Mouse (Mus musculus) heart, embryonic 15.5 days (tissue): ENCODE measurements around the gene Hivep3. TPM values are rescaled to one million over a fixed set of nuclear protein-coding genes. Genes with fewer than 3 reads are reported as not detected.

Experiments used
- ATAC-seq: fragments of 200-750 bp; cut with Nextera tagmentation; replicated peaks from 2 replicates; pipeline ENCODE4 v1.8.0; 2017; ENCODE audit warnings: low read depth, moderate TSS enrichment; ENCODE audit not compliant: insufficient number of reproducible peaks, insufficient read depth, low FRiP score
- H3K27ac ChIP-seq: fragments of 300-500 bp; sonication (generic); 2 replicates; pipeline ENCODE4 v1.5.1; 2015; ENCODE audit warnings: mild to moderate bottlenecking, inconsistent platforms
- H3K27me3 ChIP-seq: fragments of 300-500 bp; sonication (generic); 2 replicates; pipeline ENCODE4 v1.6.1; 2015; ENCODE audit warnings: inconsistent platforms
- H3K36me3 ChIP-seq: fragments of 300-500 bp; sonication (generic); 2 replicates; pipeline ENCODE4 v1.6.1; 2015; ENCODE audit warnings: mild to moderate bottlenecking, inconsistent platforms
- H3K4me1 ChIP-seq: fragments of 300-500 bp; sonication (generic); replicated peaks from 2 replicates; pipeline ENCODE4 v1.6.1; 2015; ENCODE audit warnings: inconsistent platforms
- H3K4me2 ChIP-seq: fragments of 300-500 bp; sonication (generic); 2 replicates; pipeline ENCODE4 v1.6.1; 2015; ENCODE audit warnings: inconsistent platforms, mild to moderate bottlenecking, moderate library complexity
- H3K4me3 ChIP-seq: fragments of 300-500 bp; sonication (generic); 2 replicates; pipeline ENCODE4 v1.5.1; 2015; ENCODE audit warnings: mild to moderate bottlenecking, inconsistent platforms
- H3K9ac ChIP-seq: fragments of 300-500 bp; sonication (generic); 2 replicates; pipeline ENCODE4 v1.6.1; 2015; ENCODE audit warnings: mild to moderate bottlenecking, inconsistent platforms
- H3K9me3 ChIP-seq: fragments of 300-500 bp; sonication (generic); replicated peaks from 2 replicates; pipeline ENCODE4 v1.6.1; 2016; ENCODE audit warnings: inconsistent platforms
- WGBS: fragments of 180-500 bp; shearing (Covaris S2); methylation state at CpG from one replicate; pipeline ENCODE4 v1.1.7; 2015; ENCODE audit warnings: mixed read lengths; 5-methylcytosine and 5-hydroxymethylcytosine counted together
- polyA plus RNA-seq: library from polyadenylated mRNA; unstranded; fragments of >200 nt; fragmentation: Nextera tagmentation; extraction: Ambion mirVana; gene quantifications from 2 replicates; pipeline ENCODE4 v1.2.1, GENCODE M21; 2015

Hivep3 gene
- polyA plus RNA-seq, 1 experiment from 2014 or later: 6.7 TPM

DNA sequence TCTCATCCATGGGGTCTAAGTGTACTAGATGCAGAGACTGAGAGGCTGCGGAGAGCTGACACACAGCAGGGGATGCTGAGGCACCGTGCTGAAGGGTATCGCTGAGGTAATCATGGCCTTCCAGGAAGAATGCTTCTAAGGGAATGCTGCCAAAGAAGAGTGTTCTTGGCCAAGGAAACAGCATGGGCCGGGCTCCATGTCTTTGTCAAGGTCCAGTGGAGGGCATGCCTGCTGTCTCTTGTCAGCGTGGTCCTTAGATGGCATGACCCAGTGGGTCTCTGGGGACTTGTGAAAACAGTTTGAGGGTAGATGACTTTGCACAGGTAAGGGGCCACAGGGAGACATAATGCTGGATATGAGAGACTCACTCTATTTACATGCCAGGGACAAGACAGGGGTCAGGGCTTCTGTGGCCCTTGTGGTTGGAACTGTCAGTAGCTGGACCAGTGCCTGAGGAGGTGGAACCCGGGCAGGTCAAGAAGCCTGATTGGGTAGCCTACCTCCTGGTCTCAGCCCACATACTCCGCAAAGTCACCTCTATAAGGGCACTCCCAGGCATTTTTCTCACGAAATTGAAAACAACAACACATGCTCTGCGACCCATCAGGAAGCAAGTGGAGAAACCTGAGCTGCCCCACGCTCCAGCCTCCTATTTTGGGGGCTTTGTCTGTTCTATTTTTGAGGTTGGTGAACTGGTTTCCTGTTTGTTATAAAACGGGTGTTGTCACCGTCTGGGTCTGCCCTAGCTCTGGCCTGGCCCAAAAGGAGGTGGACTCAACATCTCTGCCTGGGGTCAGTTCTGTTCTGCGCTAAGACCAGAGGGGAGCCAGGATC, 177.7 kb downstream of the Hivep3 start:
- H3K9me3 ChIP-seq: no peaks in the 10 kb centered on the region
- H3K4me2 ChIP-seq: no peak overlapping the region
- H3K27me3 ChIP-seq: no peaks in the 10 kb centered on the region
- no peak overlapping the region for H3K9ac ChIP-seq
- H3K4me1 ChIP-seq: peaks cover 5% of the 10 kb centered on the region; the same call in 1 of the 2 replicates
- no peak for ATAC-seq
- H3K36me3 ChIP-seq: no peaks in the 10 kb centered on the region
- no peak overlapping the region for H3K4me3 ChIP-seq
- 59% methylated on average over 13 of the region's 13 CpGs for WGBS
- H3K27ac ChIP-seq: no peak overlapping the region

GRCm38 (mm10) chr4:119912216-119912615, 178.6 kb downstream of the Hivep3 start:
- no peaks in the 10 kb centered on the region for H3K27me3 ChIP-seq
- 60% methylated on average over 2 of the region's 2 CpGs for WGBS
- no peak overlapping the region for H3K9ac ChIP-seq
- no peak for ATAC-seq
- H3K4me3 ChIP-seq: no peak overlapping the region
- H3K4me1 ChIP-seq: peaks cover 5% of the 10 kb centered on the region; the same call in 1 of the 2 replicates
- H3K27ac ChIP-seq: no peak overlapping the region
- H3K4me2 ChIP-seq: no peak overlapping the region
- no peaks in the 10 kb centered on the region for H3K9me3 ChIP-seq
- no peaks in the 10 kb centered on the region for H3K36me3 ChIP-seq

DNA sequence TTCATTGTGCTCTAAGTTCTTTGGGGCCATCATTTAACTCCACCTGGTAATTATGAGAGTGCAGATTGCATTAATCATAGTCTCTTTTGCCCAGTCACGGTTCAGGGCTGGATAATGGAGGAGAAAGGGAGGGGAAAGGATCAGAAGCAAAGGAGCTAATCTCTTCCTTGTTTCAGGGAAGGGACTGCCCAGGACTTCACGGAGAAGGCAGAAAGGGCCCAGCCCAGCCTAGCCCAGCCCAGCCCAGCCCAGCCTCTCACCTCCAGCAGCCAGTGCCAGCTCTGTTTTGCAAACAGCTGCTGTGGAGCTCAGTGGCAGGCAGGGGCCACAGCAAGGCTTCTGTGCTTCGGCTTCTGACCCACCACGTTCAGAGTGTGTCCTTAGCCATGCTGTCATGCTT, 180.6 kb downstream of the Hivep3 start:
- Histone ChIP-seq H3K36me3 (no peaks in the 10 kb centered on the region), H3K9ac (no peak overlapping the region), H3K4me2 (no peak overlapping the region), H3K27me3 (no peaks in the 10 kb centered on the region), H3K4me3 (no peak overlapping the region), H3K4me1 (peaks cover 5% of the 10 kb centered on the region; the same call in 1 of the 2 replicates), H3K9me3 (no peaks in the 10 kb centered on the region), H3K27ac (no peak overlapping the region)
- ATAC-seq: no peak
- 28% methylated on average over 4 of the region's 4 CpGs for WGBS

DNA sequence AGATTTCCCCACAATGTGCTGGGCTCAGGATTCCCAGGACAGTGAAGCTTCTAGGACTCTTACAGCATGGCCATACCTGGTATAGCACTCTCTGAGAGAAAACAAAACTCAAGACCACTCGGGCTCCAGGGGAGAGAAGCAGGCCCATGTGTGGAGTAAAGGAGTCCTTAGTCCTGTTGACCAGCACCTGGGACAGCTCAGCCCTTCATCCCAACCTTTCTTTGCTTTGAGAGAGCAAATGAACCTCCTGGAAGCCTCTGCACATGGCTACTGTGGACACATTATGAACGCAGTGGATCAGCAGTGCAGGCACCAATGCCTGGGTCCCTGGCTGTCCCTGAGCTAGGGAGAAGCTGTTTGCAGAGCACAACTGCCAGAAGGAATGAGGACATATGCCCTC, 181.5 kb downstream of the Hivep3 start:
- no peaks in the 10 kb centered on the region for H3K36me3 ChIP-seq
- peaks cover 5% of the 10 kb centered on the region; the same call in 1 of the 2 replicates for H3K4me1 ChIP-seq
- no peaks in the 10 kb centered on the region for H3K27me3 ChIP-seq
- no peak for ATAC-seq
- H3K9me3 ChIP-seq: no peaks in the 10 kb centered on the region
- H3K4me2 ChIP-seq: no peak overlapping the region
- WGBS: 66% methylated on average over 2 of the region's 2 CpGs
- H3K27ac ChIP-seq: no peak overlapping the region
- no peak overlapping the region for H3K9ac ChIP-seq
- no peak overlapping the region for H3K4me3 ChIP-seq

DNA sequence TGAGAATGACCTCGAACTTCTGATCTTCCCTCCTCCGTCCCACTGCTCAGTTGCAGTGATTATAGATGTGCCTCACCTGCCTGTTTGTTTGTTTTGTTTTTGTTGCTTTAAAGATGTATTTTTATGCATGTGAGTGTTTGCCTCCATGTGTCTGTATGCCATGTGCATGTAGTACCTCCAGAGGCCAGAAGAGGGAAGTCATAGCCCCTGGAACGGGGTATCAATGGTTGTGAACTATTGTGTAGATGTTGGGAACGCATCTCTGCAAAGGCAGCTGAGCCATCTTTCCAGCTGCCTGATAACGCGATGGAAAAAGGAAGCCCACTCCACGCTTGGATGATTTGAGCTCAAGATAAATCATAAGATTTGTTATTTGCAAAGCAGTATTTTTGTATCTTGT, 183.9 kb downstream of the Hivep3 start:
- ATAC-seq: no peak
- H3K4me3 ChIP-seq: no peak overlapping the region
- WGBS: 65% methylated on average over 7 of the region's 7 CpGs
- H3K27me3 ChIP-seq: no peaks in the 10 kb centered on the region
- H3K36me3 ChIP-seq: no peaks in the 10 kb centered on the region
- H3K4me2 ChIP-seq: no peak overlapping the region
- no peaks in the 10 kb centered on the region for H3K9me3 ChIP-seq
- no peak overlapping the region for H3K9ac ChIP-seq
- H3K4me1 ChIP-seq: no peaks in the 10 kb centered on the region
- no peak overlapping the region for H3K27ac ChIP-seq

- Histone ChIP-seq H3K36me3 (no peaks in the 10 kb centered on the region), H3K4me2 (no peak overlapping the region), H3K9ac (no peak overlapping the region), H3K27me3 (no peaks in the 10 kb centered on the region), H3K27ac (no peak overlapping the region), H3K4me3 (no peak overlapping the region), H3K4me1 (no peaks in the 10 kb centered on the region), H3K9me3 (no peaks in the 10 kb centered on the region)
- WGBS: 72% methylated on average over 5 of the region's 5 CpGs
- ATAC-seq: no peak
These were observed 185.8 kb downstream of the Hivep3 start for GRCm38 (mm10) chr4:119919349-119919748.

DNA sequence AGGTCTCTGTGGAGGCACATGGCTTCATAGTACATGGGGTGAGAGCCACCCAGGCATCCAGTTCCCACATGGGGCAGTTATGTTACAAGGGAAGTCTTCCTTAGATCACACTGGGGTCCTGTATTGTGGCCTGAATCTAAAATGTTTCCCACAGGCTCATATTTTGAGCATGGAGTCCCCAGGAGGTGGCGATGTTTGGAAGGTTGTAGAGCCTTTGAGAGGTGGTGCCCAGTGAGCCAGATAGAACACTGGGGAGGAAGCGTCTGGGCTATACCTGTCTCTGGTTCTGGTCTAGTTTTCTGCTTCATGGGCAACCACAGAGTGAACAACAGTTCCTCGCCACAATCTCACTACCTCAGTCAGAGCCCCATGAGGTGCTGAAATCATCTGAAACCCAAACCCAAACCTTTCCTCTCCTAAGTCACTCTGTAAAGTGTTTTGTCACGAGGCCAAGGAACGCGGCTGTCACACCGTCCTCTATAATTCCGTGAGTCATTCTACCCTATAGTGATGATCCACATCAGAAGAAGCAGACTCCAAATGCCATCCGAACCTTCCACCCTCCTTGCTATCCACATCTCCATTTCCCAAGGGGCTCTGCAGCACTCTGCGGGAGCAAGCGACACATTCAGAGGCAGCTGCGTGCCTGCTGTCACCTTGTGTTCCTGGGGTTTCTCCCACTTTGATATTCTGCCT, 187.6 kb downstream of the Hivep3 start:
- H3K36me3 ChIP-seq: no peaks in the 10 kb centered on the region
- H3K27me3 ChIP-seq: no peaks in the 10 kb centered on the region
- H3K27ac ChIP-seq: no peak overlapping the region
- H3K4me2 ChIP-seq: no peak overlapping the region
- 74% methylated on average over 12 of the region's 12 CpGs for WGBS
- no peaks in the 10 kb centered on the region for H3K4me1 ChIP-seq
- ATAC-seq: no peak
- H3K9me3 ChIP-seq: no peaks in the 10 kb centered on the region
- no peak overlapping the region for H3K9ac ChIP-seq
- H3K4me3 ChIP-seq: no peak overlapping the region

DNA sequence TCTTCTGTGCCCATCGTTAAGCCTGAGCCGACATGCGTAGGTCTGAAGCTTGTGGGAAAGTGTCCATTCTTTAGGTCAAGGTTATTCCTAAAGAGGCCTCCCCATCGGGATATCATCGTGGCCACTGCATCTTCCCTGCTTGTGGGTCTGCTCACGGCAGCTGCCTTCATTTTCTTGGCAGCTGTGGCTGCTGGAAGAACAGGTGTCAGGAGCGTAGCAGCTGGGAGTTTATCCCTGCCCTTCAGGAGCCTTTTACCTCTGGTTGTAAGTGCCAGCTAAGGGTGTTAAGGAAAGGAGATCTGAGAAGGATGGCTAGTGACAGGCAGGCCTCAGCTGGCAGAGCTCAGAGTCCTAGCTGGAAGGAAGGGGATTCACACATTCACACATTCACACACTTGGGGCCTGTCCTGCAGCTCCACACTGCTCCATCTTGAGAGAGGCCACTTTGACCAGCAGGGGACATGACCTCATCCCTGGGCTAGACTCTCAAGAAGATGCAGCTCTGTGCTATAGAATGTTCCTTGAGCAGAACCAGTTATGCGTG, 188.2 kb downstream of the Hivep3 start:
- H3K9ac ChIP-seq: no peak overlapping the region
- no peak overlapping the region for H3K4me2 ChIP-seq
- no peaks in the 10 kb centered on the region for H3K36me3 ChIP-seq
- 74% methylated on average over 8 of the region's 8 CpGs for WGBS
- no peak for ATAC-seq
- no peak overlapping the region for H3K27ac ChIP-seq
- no peaks in the 10 kb centered on the region for H3K4me1 ChIP-seq
- no peak overlapping the region for H3K4me3 ChIP-seq
- no peaks in the 10 kb centered on the region for H3K27me3 ChIP-seq
- no peaks in the 10 kb centered on the region for H3K9me3 ChIP-seq

DNA sequence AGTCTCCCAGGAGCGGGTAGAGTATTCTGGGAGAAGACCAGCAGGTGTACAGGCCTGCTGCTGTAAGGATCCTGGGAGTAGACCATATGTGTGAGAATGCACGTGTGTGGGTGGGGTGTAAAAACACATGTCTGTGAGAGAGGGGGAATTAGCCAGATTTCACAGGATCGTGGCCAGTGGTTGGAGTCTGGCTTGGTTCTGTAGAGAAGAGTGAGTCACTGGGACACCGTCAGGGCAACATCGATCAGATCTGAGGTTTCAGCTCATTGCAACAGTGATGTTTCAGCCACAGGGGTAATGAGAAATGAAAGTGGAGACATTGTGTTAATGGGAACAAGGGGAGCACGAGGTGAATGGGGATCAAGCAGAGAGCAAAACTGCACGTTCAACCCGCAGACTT, 189.4 kb downstream of the Hivep3 start:
- H3K27me3 ChIP-seq: no peaks in the 10 kb centered on the region
- no peak overlapping the region for H3K4me3 ChIP-seq
- ATAC-seq: no peak
- 83% methylated on average over 8 of the region's 8 CpGs for WGBS
- no peaks in the 10 kb centered on the region for H3K4me1 ChIP-seq
- no peak overlapping the region for H3K27ac ChIP-seq
- H3K9me3 ChIP-seq: no peaks in the 10 kb centered on the region
- no peaks in the 10 kb centered on the region for H3K36me3 ChIP-seq
- no peak overlapping the region for H3K4me2 ChIP-seq
- H3K9ac ChIP-seq: no peak overlapping the region

DNA sequence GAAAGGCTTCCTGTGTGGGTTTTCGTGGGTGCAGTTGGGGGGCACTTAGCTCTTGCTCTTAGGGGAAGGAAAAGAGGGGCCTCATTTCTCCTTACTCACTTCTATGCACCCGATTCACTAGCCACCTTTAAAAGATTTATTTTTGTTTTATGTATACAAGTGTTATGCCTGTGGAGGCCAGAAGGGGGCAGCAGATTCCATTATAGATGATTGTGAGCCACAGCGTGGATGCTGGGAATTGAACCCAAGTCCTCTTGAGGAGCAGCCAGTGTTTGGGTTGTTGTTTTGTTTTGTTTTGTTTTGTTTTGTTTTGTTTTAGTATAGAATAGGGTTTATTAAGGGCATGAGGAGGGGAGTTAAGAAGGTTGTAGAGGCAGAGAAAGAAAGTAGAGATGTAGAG, 189.8 kb downstream of the Hivep3 start:
- no peak for ATAC-seq
- Histone ChIP-seq H3K27me3 (no peaks in the 10 kb centered on the region), H3K4me3 (no peak overlapping the region), H3K4me2 (no peak overlapping the region), H3K27ac (no peak overlapping the region), H3K9ac (no peak overlapping the region), H3K36me3 (no peaks in the 10 kb centered on the region), H3K4me1 (no peaks in the 10 kb centered on the region), H3K9me3 (no peaks in the 10 kb centered on the region)
- 82% methylated on average over 3 of the region's 3 CpGs for WGBS

GRCm38 (mm10) chr4:119925052-119925451, 191.5 kb downstream of the Hivep3 start:
- H3K9ac ChIP-seq: no peak overlapping the region
- no peaks in the 10 kb centered on the region for H3K36me3 ChIP-seq
- no peak for ATAC-seq
- H3K4me1 ChIP-seq: no peaks in the 10 kb centered on the region
- H3K9me3 ChIP-seq: no peaks in the 10 kb centered on the region
- no peak overlapping the region for H3K4me2 ChIP-seq
- H3K4me3 ChIP-seq: no peak overlapping the region
- no peak overlapping the region for H3K27ac ChIP-seq
- H3K27me3 ChIP-seq: no peaks in the 10 kb centered on the region
